Mouse (Mus musculus): ENCODE measurements around the gene Gm20518. TPM values are rescaled to one million over a fixed set of nuclear protein-coding genes. Genes with fewer than 3 reads are reported as not detected.

Gene Gm20518
- polyA plus RNA-seq, 1 experiment from 2014 or later, result 0.27 TPM

GRCm38 (mm10) chr16:17865293-17865692 lies 26.2 kb downstream of the Gm20518 start:
- Histone ChIP-seq H3K4me1 (no peaks in the 10 kb centered on the region), H3K9ac (no peak overlapping the region), H3K36me3 (peaks cover 47% of the 10 kb centered on the region), H3K27me3 (no peaks in the 10 kb centered on the region), H3K9me3 (no peaks in the 10 kb centered on the region), H3K4me2 (no peak overlapping the region), H3K4me3 (no peak overlapping the region), H3K27ac (no peak overlapping the region)
- ATAC-seq (ENCODE audit: insufficient number of reproducible peaks, low FRiP score, low TSS enrichment, low read depth), result no peak
- WGBS, result 87% methylated on average over 2 of the region's 2 CpGs

GRCm38 (mm10) chr16:17858592-17858991 lies 32.9 kb downstream of the Gm20518 start:
- no peak overlapping the region for H3K4me2 ChIP-seq
- no peak for ATAC-seq (ENCODE audit: insufficient number of reproducible peaks, low FRiP score, low TSS enrichment, low read depth)
- no peak overlapping the region for H3K9ac ChIP-seq
- H3K27ac ChIP-seq, result no peak overlapping the region
- H3K4me3 ChIP-seq, result no peak overlapping the region
- H3K27me3 ChIP-seq, result no peaks in the 10 kb centered on the region
- H3K9me3 ChIP-seq, result no peaks in the 10 kb centered on the region
- no peaks in the 10 kb centered on the region for H3K4me1 ChIP-seq
- H3K36me3 ChIP-seq, result peaks cover 76% of the 10 kb centered on the region

- Histone ChIP-seq H3K9me3 (no peaks in the 10 kb centered on the region), H3K4me1 (no peaks in the 10 kb centered on the region), H3K4me2 (no peak overlapping the region), H3K36me3 (peaks cover 81% of the 10 kb centered on the region), H3K27me3 (no peaks in the 10 kb centered on the region), H3K9ac (no peak overlapping the region), H3K27ac (no peak overlapping the region), H3K4me3 (no peak overlapping the region)
- no peak for ATAC-seq (ENCODE audit: insufficient number of reproducible peaks, low FRiP score, low TSS enrichment, low read depth)
- WGBS, result 90% methylated on average over 7 of the region's 7 CpGs
These were observed 34.3 kb downstream of the Gm20518 start for GRCm38 (mm10) chr16:17857157-17857556.

- Histone ChIP-seq H3K27me3 (no peaks in the 10 kb centered on the region), H3K4me2 (no peak overlapping the region), H3K27ac (no peak overlapping the region), H3K9ac (no peak overlapping the region), H3K4me3 (no peak overlapping the region), H3K4me1 (no peaks in the 10 kb centered on the region), H3K9me3 (no peaks in the 10 kb centered on the region), H3K36me3 (peaks cover 87% of the 10 kb centered on the region)
- 74% methylated on average over 2 of the region's 2 CpGs for WGBS
- ATAC-seq (ENCODE audit: insufficient number of reproducible peaks, low FRiP score, low TSS enrichment, low read depth), result no peak
These were observed 38.2 kb downstream of the Gm20518 start for GRCm38 (mm10) chr16:17853263-17853662.

GRCm38 (mm10) chr16:17851860-17852259 lies 39.6 kb downstream of the Gm20518 start:
- Histone ChIP-seq H3K9me3 (no peaks in the 10 kb centered on the region), H3K9ac (no peak overlapping the region), H3K4me2 (no peak overlapping the region), H3K27ac (no peak overlapping the region), H3K4me3 (no peak overlapping the region), H3K4me1 (no peaks in the 10 kb centered on the region), H3K36me3 (peaks cover 84% of the 10 kb centered on the region), H3K27me3 (no peaks in the 10 kb centered on the region)
- no peak for ATAC-seq (ENCODE audit: insufficient number of reproducible peaks, low FRiP score, low TSS enrichment, low read depth)
- 95% methylated on average over 1 of the region's 1 CpGs for WGBS

GRCm38 (mm10) chr16:17851331-17851730 lies 40.1 kb downstream of the Gm20518 start:
- 95% methylated on average over 5 of the region's 5 CpGs for WGBS
- peaks cover 84% of the 10 kb centered on the region for H3K36me3 ChIP-seq
- H3K4me2 ChIP-seq, result no peak overlapping the region
- H3K4me1 ChIP-seq, result no peaks in the 10 kb centered on the region
- H3K4me3 ChIP-seq, result no peak overlapping the region
- no peak overlapping the region for H3K9ac ChIP-seq
- no peaks in the 10 kb centered on the region for H3K27me3 ChIP-seq
- no peak overlapping the region for H3K27ac ChIP-seq
- H3K9me3 ChIP-seq, result no peaks in the 10 kb centered on the region
- no peak for ATAC-seq (ENCODE audit: insufficient number of reproducible peaks, low FRiP score, low TSS enrichment, low read depth)

- ATAC-seq (ENCODE audit: insufficient number of reproducible peaks, low FRiP score, low TSS enrichment, low read depth), result no peak
- Histone ChIP-seq H3K36me3 (peaks cover 88% of the 10 kb centered on the region), H3K9me3 (no peaks in the 10 kb centered on the region), H3K27me3 (no peaks in the 10 kb centered on the region), H3K27ac (no peak overlapping the region), H3K4me1 (no peaks in the 10 kb centered on the region), H3K4me2 (no peak overlapping the region), H3K4me3 (no peak overlapping the region), H3K9ac (no peak overlapping the region)
- WGBS, result 81% methylated on average over 6 of the region's 6 CpGs
These were observed 42.0 kb downstream of the Gm20518 start for GRCm38 (mm10) chr16:17849486-17849885.

- Histone ChIP-seq H3K9ac (no peak overlapping the region), H3K4me2 (no peak overlapping the region), H3K9me3 (no peaks in the 10 kb centered on the region), H3K4me1 (no peaks in the 10 kb centered on the region), H3K4me3 (no peak overlapping the region), H3K36me3 (peaks cover 88% of the 10 kb centered on the region), H3K27ac (no peak overlapping the region), H3K27me3 (no peaks in the 10 kb centered on the region)
- 18% methylated on average over 1 of the region's 1 CpGs for WGBS
- ATAC-seq (ENCODE audit: insufficient number of reproducible peaks, low FRiP score, low TSS enrichment, low read depth), result no peak
These were observed 42.5 kb downstream of the Gm20518 start for GRCm38 (mm10) chr16:17848928-17849327.

- H3K9me3 ChIP-seq, result no peaks in the 10 kb centered on the region
- no peaks in the 10 kb centered on the region for H3K27me3 ChIP-seq
- no peaks in the 10 kb centered on the region for H3K4me1 ChIP-seq
- no peak overlapping the region for H3K4me2 ChIP-seq
- WGBS, result 91% methylated on average over 6 of the region's 6 CpGs
- no peak for ATAC-seq (ENCODE audit: insufficient number of reproducible peaks, low FRiP score, low TSS enrichment, low read depth)
- H3K36me3 ChIP-seq, result peaks cover 89% of the 10 kb centered on the region
- H3K4me3 ChIP-seq, result no peak overlapping the region
- H3K27ac ChIP-seq, result no peak overlapping the region
- H3K9ac ChIP-seq, result no peak overlapping the region
These were observed 43.0 kb downstream of the Gm20518 start for GRCm38 (mm10) chr16:17848431-17848830.

GRCm38 (mm10) chr16:17843701-17844365 lies 47.6 kb downstream of the Gm20518 start:
- Histone ChIP-seq H3K9ac (no peak overlapping the region), H3K36me3 (peaks cover 90% of the 10 kb centered on the region), H3K4me2 (no peak overlapping the region), H3K9me3 (no peaks in the 10 kb centered on the region), H3K4me1 (no peaks in the 10 kb centered on the region), H3K27me3 (no peaks in the 10 kb centered on the region), H3K4me3 (no peak overlapping the region), H3K27ac (no peak overlapping the region)
- ATAC-seq (ENCODE audit: insufficient number of reproducible peaks, low FRiP score, low TSS enrichment, low read depth), result no peak
- 89% methylated on average over 10 of the region's 10 CpGs for WGBS

- Histone ChIP-seq H3K27me3 (peaks cover under 1% of the 10 kb centered on the region; the same call in 1 of the 2 replicates), H3K27ac (no peak overlapping the region), H3K36me3 (peaks cover 81% of the 10 kb centered on the region), H3K4me2 (no peak overlapping the region), H3K9me3 (no peaks in the 10 kb centered on the region), H3K4me1 (no peaks in the 10 kb centered on the region), H3K4me3 (no peak overlapping the region), H3K9ac (no peak overlapping the region)
- ATAC-seq (ENCODE audit: insufficient number of reproducible peaks, low FRiP score, low TSS enrichment, low read depth), result no peak
- WGBS, result 88% methylated on average over 7 of the region's 7 CpGs
These were observed 49.0 kb downstream of the Gm20518 start for GRCm38 (mm10) chr16:17842437-17842836.

- 0 out of 2 replicates have a peak, but pooled peaks cover 1% of the 10 kb centered on the region for H3K4me1 ChIP-seq
- no peak overlapping the region for H3K4me3 ChIP-seq
- peaks cover 26% of the 10 kb centered on the region for H3K27me3 ChIP-seq
- no peaks in the 10 kb centered on the region for H3K9me3 ChIP-seq
- no peak overlapping the region for H3K9ac ChIP-seq
- no peak for ATAC-seq (ENCODE audit: insufficient number of reproducible peaks, low FRiP score, low TSS enrichment, low read depth)
- H3K27ac ChIP-seq, result no peak overlapping the region
- H3K4me2 ChIP-seq, result no peak overlapping the region
- peaks cover 57% of the 10 kb centered on the region for H3K36me3 ChIP-seq
- WGBS, result 82% methylated on average over 4 of the region's 4 CpGs
These were observed 51.5 kb downstream of the Gm20518 start for GRCm38 (mm10) chr16:17839976-17840375.

GRCm38 (mm10) chr16:17838051-17838450 lies 53.4 kb downstream of the Gm20518 start, which contains the start of gene Car15:
TSS of gene Car15 (minus strand) at chr16:17838364.
- ATAC-seq (ENCODE audit: insufficient number of reproducible peaks, low FRiP score, low TSS enrichment, low read depth), result no peak
- Histone ChIP-seq H3K27me3 (peaks cover 45% of the 10 kb centered on the region), H3K27ac (no peak within 1 kb of the TSS), H3K9ac (no peak within 1 kb of the TSS), H3K4me2 (no peak within 1 kb of the TSS), H3K4me1 (peaks cover 17% of the 10 kb centered on the region), H3K4me3 (no peak within 1 kb of the TSS), H3K36me3 (peaks cover 38% of the 10 kb centered on the region), H3K9me3 (no peaks in the 10 kb centered on the region)
- WGBS, result 57% methylated on average over 6 of the region's 6 CpGs
